Mouse (Mus musculus) limb, embryonic 10.5 days (tissue): ENCODE results near the gene Isca2. TPM values are rescaled to one million over a fixed set of nuclear protein-coding genes. Genes with fewer than 3 reads are reported as not detected.

Experiments
- DNase-seq: peaks from one replicate; pipeline ENCODE4 v3.0.0-alpha.2; 2017; ENCODE audit warnings: low spot score
- H3K27ac ChIP-seq: fragments of 300-500 bp; sonication (generic); 2 replicates; pipeline ENCODE4 v1.5.1; 2016; ENCODE audit warnings: mild to moderate bottlenecking
- H3K27me3 ChIP-seq: fragments of 300-500 bp; sonication (generic); 2 replicates; pipeline ENCODE4 v1.6.1; 2016; ENCODE audit warnings: low read depth, mild to moderate bottlenecking; ENCODE audit not compliant: poor library complexity, severe bottlenecking
- H3K36me3 ChIP-seq: fragments of 300-500 bp; sonication (generic); 2 replicates; pipeline ENCODE4 v1.6.1; 2016; ENCODE audit warnings: mild to moderate bottlenecking, moderate library complexity
- H3K4me1 ChIP-seq: fragments of 300-500 bp; sonication (generic); 2 replicates; pipeline ENCODE4 v1.6.1; 2016
- H3K4me3 ChIP-seq: fragments of 300-500 bp; sonication (generic); 2 replicates; pipeline ENCODE4 v1.5.1; 2016; ENCODE audit warnings: mild to moderate bottlenecking, moderate library complexity
- H3K9me3 ChIP-seq: fragments of 300-500 bp; sonication (generic); replicated peaks from 2 replicates; pipeline ENCODE4 v1.6.1; 2016; ENCODE audit warnings: mild to moderate bottlenecking
- WGBS: fragments of 180-500 bp; shearing (Covaris S2); methylation state at CpG from one replicate; pipeline ENCODE4 v1.1.7; 2016; 5-methylcytosine and 5-hydroxymethylcytosine counted together
- polyA plus RNA-seq: library from polyadenylated mRNA; unstranded; fragments of >200 nt; fragmentation: Nextera tagmentation; extraction: Ambion mirVana; gene quantifications from 2 replicates; pipeline ENCODE4 v1.2.1, GENCODE M21; 2016

The Isca2 gene
- polyA plus RNA-seq, 1 experiment from 2014 or later, result 137 TPM

- no peaks in the 10 kb centered on the region for H3K36me3 ChIP-seq
- no peaks in the 10 kb centered on the region for H3K27me3 ChIP-seq
- peaks cover 28% of the 10 kb centered on the region for H3K4me1 ChIP-seq
- no peak for DNase-seq
- no peak overlapping the region for H3K27ac ChIP-seq
- WGBS, result 82% methylated on average over 6 of the region's 6 CpGs
- no peaks in the 10 kb centered on the region for H3K9me3 ChIP-seq
- H3K4me3 ChIP-seq, result no peak overlapping the region
These were observed 36.0 kb downstream of the Isca2 start for GRCm38 (mm10) chr12:84809033-84809432.

DNA sequence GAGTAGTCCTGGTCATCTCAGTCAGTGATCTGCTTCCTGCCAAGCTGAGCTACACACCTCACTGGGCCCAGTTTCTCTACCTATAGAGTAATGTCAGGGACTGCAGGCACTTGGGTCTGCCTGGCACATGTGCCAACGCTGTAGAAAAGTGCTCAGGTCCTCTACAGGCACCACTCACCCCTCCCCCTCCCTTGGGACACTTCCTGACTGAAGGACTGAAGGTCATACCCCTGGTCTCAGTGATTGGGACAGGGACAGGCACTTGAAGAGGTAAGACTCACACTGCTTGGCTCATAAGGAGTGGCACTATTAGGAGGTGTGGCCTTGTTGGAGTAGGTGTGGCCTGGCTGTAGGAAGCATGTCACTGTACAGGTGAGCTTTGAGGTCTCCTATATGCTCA is 37.8 kb downstream of the Isca2 start:
- 71% methylated on average over 1 of the region's 1 CpGs for WGBS
- Histone ChIP-seq H3K4me1 (peaks cover 18% of the 10 kb centered on the region), H3K27ac (no peak overlapping the region), H3K9me3 (no peaks in the 10 kb centered on the region), H3K27me3 (no peaks in the 10 kb centered on the region), H3K4me3 (no peak overlapping the region), H3K36me3 (no peaks in the 10 kb centered on the region)
- no peak for DNase-seq

DNA sequence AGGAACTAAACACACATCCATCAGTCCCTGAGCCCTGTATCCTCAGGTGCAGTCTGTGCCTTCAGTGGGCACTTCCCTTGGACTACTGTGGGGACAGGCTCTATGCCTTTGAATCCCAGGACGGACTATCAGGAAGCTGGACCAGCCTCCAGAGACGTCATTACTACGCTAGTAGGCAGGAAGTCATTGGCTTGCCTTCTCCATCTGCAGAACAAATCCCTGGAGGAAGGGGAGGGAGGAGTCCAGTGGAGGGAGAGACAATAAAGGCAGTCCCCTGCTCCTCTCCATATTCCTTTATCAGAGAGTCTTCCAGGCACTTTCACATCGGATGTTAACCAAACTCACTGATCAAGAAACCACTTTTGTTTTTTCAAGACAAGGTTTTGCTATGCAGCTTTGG is 38.5 kb downstream of the Isca2 start:
- 72% methylated on average over 4 of the region's 4 CpGs for WGBS
- no peak overlapping the region for H3K27ac ChIP-seq

DNA sequence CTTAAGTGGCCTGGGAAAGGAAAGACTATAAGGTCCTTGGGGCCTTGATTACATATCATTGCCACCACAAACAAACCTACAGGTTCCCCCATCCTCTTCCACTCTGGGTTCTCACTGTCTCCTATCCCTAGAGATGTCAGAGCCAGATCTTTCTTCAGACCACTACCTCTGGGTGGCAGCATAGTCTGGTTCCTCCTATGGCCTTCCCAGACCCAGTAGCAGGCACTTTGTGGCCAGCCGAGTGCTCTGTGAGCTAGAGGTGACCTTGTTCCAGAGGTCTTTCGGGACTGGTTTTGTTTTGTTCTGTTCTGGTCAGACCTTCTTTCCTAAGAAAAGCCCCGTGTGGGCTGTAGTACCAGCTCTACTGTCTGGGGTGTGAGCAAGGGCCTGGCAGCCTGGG is 39.0 kb downstream of the Isca2 start:
- DNase-seq, result no peak
- no peak overlapping the region for H3K4me3 ChIP-seq
- no peaks in the 10 kb centered on the region for H3K36me3 ChIP-seq
- WGBS, result 64% methylated on average over 3 of the region's 3 CpGs
- peaks cover 6% of the 10 kb centered on the region for H3K4me1 ChIP-seq
- no peak overlapping the region for H3K27ac ChIP-seq
- no peaks in the 10 kb centered on the region for H3K27me3 ChIP-seq
- no peaks in the 10 kb centered on the region for H3K9me3 ChIP-seq

More for the DNA sequence above, 38.5 kb downstream of the Isca2 start:
- peaks cover 11% of the 10 kb centered on the region for H3K4me1 ChIP-seq
- H3K4me3 ChIP-seq, result no peak overlapping the region
- DNase-seq, result no peak
- no peaks in the 10 kb centered on the region for H3K9me3 ChIP-seq
- no peaks in the 10 kb centered on the region for H3K27me3 ChIP-seq
- H3K36me3 ChIP-seq, result no peaks in the 10 kb centered on the region

DNA sequence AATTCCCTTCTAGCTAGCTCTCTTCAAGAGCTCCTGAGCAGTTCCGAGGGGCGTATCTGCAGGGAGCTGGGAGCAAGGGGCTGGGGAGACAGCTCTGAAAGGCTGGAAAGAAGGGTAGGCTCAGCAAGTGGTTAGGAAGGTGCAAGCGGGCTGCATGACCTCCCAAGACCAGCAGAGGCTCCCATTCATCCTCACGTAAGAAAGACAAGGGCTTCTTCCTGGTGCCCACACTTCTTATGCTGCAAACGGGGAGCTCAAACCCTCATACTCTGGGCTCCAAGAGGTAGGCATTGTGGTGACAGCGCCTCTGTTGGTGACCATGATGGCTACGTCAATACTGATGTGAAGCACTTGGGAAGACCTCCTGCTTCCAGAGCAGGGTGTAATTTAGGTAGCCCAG is 40.7 kb downstream of the Isca2 start:
- Histone ChIP-seq H3K4me3 (no peak overlapping the region), H3K36me3 (no peaks in the 10 kb centered on the region), H3K27me3 (no peaks in the 10 kb centered on the region), H3K27ac (no peak overlapping the region), H3K9me3 (no peaks in the 10 kb centered on the region), H3K4me1 (no peaks in the 10 kb centered on the region; the same call in 1 of the 2 replicates)
- WGBS, result 41% methylated on average over 7 of the region's 7 CpGs
- DNase-seq, result no peak

- no peak for DNase-seq
- no peak overlapping the region for H3K4me3 ChIP-seq
- H3K36me3 ChIP-seq, result no peaks in the 10 kb centered on the region
- H3K4me1 ChIP-seq, result no peaks in the 10 kb centered on the region; the same call in 1 of the 2 replicates
- no peaks in the 10 kb centered on the region for H3K27me3 ChIP-seq
- 79% methylated on average over 3 of the region's 3 CpGs for WGBS
- no peak overlapping the region for H3K27ac ChIP-seq
- no peaks in the 10 kb centered on the region for H3K9me3 ChIP-seq
These were observed 41.7 kb downstream of the Isca2 start for GRCm38 (mm10) chr12:84814663-84815325.

GRCm38 (mm10) chr12:84818496-84818895 is 45.4 kb downstream of the Isca2 start:
- H3K36me3 ChIP-seq, result no peaks in the 10 kb centered on the region
- no peak overlapping the region for H3K4me3 ChIP-seq
- H3K27me3 ChIP-seq, result 0 out of 2 replicates have a peak, but pooled peaks cover 5% of the 10 kb centered on the region
- no peaks in the 10 kb centered on the region for H3K4me1 ChIP-seq
- H3K27ac ChIP-seq, result no peak overlapping the region
- 64% methylated on average over 4 of the region's 4 CpGs for WGBS
- DNase-seq, result no peak
- no peaks in the 10 kb centered on the region for H3K9me3 ChIP-seq

- H3K27ac ChIP-seq, result no peak overlapping the region
- no peaks in the 10 kb centered on the region for H3K4me1 ChIP-seq
- 0 out of 2 replicates have a peak, but pooled peaks cover 5% of the 10 kb centered on the region for H3K27me3 ChIP-seq
- DNase-seq, result no peak
- H3K9me3 ChIP-seq, result no peaks in the 10 kb centered on the region
- H3K36me3 ChIP-seq, result no peaks in the 10 kb centered on the region
- no peak overlapping the region for H3K4me3 ChIP-seq
- 88% methylated on average over 13 of the region's 13 CpGs for WGBS
These were observed 46.5 kb downstream of the Isca2 start for GRCm38 (mm10) chr12:84819236-84820168.

DNA sequence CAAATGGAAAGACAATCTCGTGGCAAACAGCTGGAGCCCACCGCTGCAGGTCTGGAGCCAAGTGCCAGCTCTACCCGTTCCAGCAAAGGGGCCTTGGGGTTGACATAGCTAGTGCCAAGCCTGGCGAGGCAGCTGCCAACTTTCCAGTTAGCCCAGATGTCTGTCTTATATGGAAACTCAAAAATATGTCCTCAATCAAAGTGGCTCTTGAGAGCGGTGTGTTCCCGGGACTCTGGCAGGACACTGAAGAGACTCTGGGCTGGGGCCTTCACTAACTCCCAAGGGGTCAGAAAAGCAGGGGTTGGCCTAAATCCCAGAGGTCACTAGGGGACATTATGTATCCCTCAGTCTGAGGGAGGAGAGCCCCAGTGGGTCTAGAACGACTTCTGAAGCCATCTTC is 50.5 kb downstream of the Isca2 start:
- Histone ChIP-seq H3K9me3 (no peaks in the 10 kb centered on the region), H3K36me3 (no peaks in the 10 kb centered on the region), H3K4me1 (no peaks in the 10 kb centered on the region; the same call in 1 of the 2 replicates), H3K27me3 (peaks cover 14% of the 10 kb centered on the region; the same call in 1 of the 2 replicates), H3K27ac (no peak overlapping the region), H3K4me3 (no peak overlapping the region)
- WGBS, result 83% methylated on average over 7 of the region's 7 CpGs
- DNase-seq, result no peak

DNA sequence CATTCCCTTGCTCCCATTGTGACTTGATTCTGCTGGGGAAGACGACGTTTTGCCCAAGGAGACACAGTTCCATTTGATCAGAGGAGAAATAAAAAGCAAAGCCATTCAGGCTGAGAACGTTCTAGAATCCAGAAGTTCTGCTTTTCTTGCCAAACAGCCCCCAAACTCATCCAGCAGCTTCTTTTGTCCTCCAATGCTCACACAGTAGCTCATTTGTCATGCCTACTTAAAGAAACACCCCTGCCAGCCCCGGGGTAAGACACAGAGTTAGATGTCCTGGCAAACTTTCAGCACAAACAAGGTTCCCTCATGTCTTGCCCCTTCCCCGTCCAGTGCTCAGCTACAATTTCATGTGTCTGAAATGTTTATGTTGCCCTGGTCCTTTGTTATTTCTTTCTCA is 51.2 kb downstream of the Isca2 start:
- 82% methylated on average over 5 of the region's 5 CpGs for WGBS
- Histone ChIP-seq H3K27ac (no peak overlapping the region), H3K27me3 (peaks cover 19% of the 10 kb centered on the region; the same call in 1 of the 2 replicates)

More for the DNA sequence above, 51.2 kb downstream of the Isca2 start:
- Histone ChIP-seq H3K4me1 (peaks cover 2% of the 10 kb centered on the region; the same call in 1 of the 2 replicates), H3K4me3 (no peak overlapping the region), H3K36me3 (no peaks in the 10 kb centered on the region), H3K9me3 (no peaks in the 10 kb centered on the region)
- no peak for DNase-seq

Other genes starting within 250 kb of the Isca2 start
- gene Vsx2, start 203.5 kb upstream of the Isca2 start, polyA plus RNA-seq, result 0.33 TPM in 1 of 2 replicates, not detected in the other
- 12.3 and 13.5 TPM in 2 replicates for gene Abcd4, start 155.8 kb upstream of the Isca2 start, polyA plus RNA-seq
- gene Vrtn, start 132.2 kb upstream of the Isca2 start, polyA plus RNA-seq, result not detected in 2 replicates
- 0.10 TPM in 1 of 2 replicates, not detected in the other for gene Syndig1l, start 74.4 kb upstream of the Isca2 start, polyA plus RNA-seq
- 55.9 and 62.5 TPM in 2 replicates for gene Npc2, start 99 bp upstream of the Isca2 start, polyA plus RNA-seq
- 0.03 TPM in 1 of 2 replicates, not detected in the other for gene Ltbp2, start 103.3 kb downstream of the Isca2 start, polyA plus RNA-seq
- gene Fcf1, start 197.6 kb downstream of the Isca2 start, polyA plus RNA-seq, result 170 and 186 TPM in 2 replicates
- 15.7 and 16.8 TPM in 2 replicates for gene Arel1, start 197.6 kb downstream of the Isca2 start, polyA plus RNA-seq
- 35.8 and 36.6 TPM in 2 replicates for gene Ylpm1, start 223.1 kb downstream of the Isca2 start, polyA plus RNA-seq